Mouse (Mus musculus) adrenal gland, adult (tissue): ENCODE results near the gene Olfr761.
"Not testable (repeated sequence)": the region's sequence is repeated elsewhere in the genome, so short reads cannot be mapped to it uniquely, and the experiment has no call there.

Experiments
- DNase-seq, 2 experiments: peaks; one replicate each; pipeline ENCODE4 v3.0.0; 2022 to 2023; ENCODE audit warnings: low spot score in 1 of 2; ENCODE audit not compliant: inconsistent age in 2 of 2

Olfr761 gene

DNA sequence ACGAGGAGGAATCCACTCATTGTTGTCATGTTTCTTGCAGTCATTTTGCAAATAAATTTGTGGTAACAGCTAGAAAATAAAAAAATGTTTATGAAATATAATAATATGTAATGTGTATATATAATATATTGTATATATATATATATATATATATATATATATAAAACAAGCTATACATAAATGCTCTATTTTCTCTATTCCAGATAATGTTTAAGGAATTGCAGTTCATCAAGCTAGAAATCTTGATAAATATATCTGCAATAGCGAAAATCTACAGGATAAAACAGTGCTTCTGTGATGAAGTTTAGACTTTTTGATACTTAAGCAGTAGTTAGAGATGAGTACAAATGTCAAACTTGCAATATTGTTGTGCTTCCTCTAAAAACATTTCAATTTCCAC lies at the start of gene Olfr761:
TSS of gene Olfr761 (minus strand) at position 101 of the 400 bp plus-strand sequence.
- DNase-seq = no peak

DNA sequence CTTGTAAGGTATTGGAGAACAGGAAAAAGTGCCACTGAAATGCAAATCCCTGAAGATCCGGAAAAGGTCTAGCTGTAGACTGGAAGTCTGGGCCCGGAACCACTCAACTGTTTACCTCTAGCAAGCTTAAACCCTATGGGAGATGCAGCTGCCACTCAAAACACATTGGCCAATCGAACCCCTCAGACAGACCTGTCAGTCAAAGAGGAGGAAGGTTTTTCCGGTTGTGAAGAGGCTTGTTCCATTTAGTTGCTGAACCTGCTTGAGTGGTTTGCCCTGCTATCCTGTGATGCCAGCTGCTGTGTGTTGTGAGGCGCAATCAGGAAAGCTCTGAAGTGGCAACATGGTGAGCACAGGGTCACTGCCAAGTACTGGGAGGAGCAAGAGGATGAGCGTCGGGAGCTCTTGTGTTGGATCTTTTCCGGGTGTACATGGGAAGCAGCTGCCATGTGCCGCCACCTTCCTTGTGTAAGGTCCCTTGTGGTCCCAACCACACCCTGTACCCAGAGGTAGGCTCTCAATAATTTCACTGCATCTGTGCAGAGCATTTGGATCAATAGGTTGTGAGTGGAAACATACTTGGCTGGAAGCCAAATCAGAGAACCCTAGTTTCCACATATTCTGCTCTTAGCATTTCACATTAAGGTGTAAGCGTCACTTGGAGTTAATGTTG lies 42.9 kb upstream of the Olfr761 start:
- DNase-seq = no peak

DNA sequence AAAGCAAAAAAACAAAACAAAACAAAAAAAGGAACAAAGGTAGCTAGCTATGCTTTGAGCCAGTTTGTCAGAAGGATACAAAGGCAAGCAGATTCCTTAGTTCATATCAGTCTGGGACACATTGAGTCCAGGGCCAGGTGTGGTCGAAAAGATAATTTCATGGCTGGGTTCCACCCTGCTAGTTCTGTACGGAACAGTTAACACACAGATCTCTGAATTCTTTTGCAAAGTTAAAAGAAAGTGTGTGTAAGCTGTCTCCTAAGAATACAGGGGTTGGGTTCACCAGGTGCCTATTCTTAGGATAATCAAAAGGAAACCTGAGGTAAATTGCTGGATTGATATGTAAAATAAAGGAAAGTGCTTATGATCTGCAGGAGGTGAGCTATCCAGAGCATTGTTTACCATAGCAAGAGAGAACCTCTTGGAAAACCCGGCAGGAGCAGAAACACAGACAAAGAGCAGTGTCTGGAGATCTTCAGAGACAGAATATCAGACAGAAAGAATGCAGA lies 37.6 kb upstream of the Olfr761 start:
- DNase-seq = no peak

DNA sequence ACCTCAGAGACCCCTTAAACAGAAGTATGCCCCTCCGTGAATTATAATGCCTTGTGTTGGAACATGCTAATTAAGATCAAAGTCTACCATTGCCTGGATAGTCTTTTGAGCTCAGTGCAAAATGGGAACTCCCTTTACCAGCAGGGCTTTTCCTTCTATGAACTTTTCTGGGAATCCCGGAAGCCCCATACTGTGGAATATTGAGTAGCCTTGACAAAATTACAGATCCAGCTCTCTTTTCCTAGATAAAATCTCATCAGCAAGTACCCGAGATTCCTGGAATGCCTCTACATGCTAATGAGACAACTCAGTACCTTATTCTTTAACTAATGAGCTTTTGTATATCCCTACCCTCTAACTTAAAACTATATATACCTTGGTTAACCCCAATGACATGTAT lies 20.7 kb upstream of the Olfr761 start:
- DNase-seq = no peak

DNA sequence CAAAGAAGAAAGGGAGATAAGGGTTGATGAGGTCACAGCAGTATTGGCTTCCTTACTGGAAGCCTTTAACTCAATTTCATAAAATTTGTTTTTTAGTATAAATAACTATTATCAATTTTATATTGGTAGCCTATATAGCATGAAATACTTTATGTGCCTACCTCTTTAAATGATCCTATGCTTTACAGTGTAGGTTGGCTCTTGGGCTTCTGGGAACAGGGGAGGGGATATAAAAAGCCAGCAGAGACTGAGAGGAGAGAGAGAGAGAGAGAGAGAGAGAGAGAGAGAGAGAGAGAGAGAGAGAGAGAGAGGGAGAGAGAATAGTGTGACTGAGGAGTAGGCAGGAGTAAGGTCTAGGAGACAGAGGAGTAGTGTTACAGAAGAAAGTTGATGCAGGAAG lies 32.6 kb downstream of the Olfr761 start, which contains the start of gene Olfr128:
TSS of gene Olfr128 (plus strand) at position 301 of the 400 bp plus-strand sequence.
- no peak for DNase-seq

DNA sequence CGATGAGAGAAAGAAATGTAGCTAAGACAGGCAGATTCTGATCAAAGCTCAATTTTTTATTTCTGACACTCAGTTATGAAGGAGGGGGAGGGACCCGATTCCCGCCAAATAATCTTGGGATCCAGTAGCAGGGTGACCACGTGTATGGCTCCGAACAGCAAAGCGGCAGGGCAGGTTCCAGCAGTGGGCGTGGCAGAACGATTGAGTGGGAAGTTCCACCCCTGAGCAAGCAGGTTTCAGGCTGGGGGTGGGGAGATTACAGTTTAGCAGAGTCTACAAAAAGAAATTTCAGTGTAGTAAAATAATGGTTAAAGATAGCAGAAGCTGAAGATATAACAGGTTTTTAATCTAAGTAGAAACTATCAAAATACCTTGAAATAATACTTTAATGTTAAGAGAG lies 46.1 kb downstream of the Olfr761 start:
- not testable (repeated sequence) for DNase-seq
